Mouse (Mus musculus): ENCODE results near the gene Cnnm4. TPM values are rescaled to one million over a fixed set of nuclear protein-coding genes. Genes with fewer than 3 reads are reported as not detected.

Cnnm4 gene
- polyA plus RNA-seq, 1 experiment from 2014 or later, result 3.2 TPM

- Histone ChIP-seq H3K27me3 (peaks cover 20% of the 10 kb centered on the region), H3K36me3 (no peaks in the 10 kb centered on the region), H3K4me2 (peak overlapping the region; percentile 95), H3K4me3 (replicated peaks) (peak overlapping the region; percentile 67), H3K9ac (peak overlapping the region; percentile 35; the same call in 1 of the 2 replicates), H3K9me3 (replicated peaks) (no peaks in the 10 kb centered on the region), H3K27ac (no peak overlapping the region), H3K4me1 (replicated peaks) (peaks cover 71% of the 10 kb centered on the region)
- DNase-seq, result no peak
- WGBS (ENCODE audit: insufficient replicate concordance), result 50% methylated on average over 10 of the region's 10 CpGs
- no peak for ATAC-seq (ENCODE audit: low read depth)
Measured at GRCm38 (mm10) chr1:36473211-36473780, 1.9 kb downstream of the Cnnm4 start.

GRCm38 (mm10) chr1:36474646-36475045 is 3.2 kb downstream of the Cnnm4 start:
- 55% methylated on average over 3 of the region's 3 CpGs for WGBS (ENCODE audit: insufficient replicate concordance)
- Histone ChIP-seq H3K9me3 (replicated peaks) (no peaks in the 10 kb centered on the region), H3K4me1 (replicated peaks) (peaks cover 78% of the 10 kb centered on the region), H3K4me2 (peak overlapping the region; percentile 95), H3K4me3 (replicated peaks) (no peak overlapping the region), H3K36me3 (no peaks in the 10 kb centered on the region), H3K9ac (no peak overlapping the region), H3K27ac (no peak overlapping the region), H3K27me3 (peaks cover 20% of the 10 kb centered on the region)
- no peak for DNase-seq
- ATAC-seq (ENCODE audit: low read depth), result no peak

- H3K27ac ChIP-seq, result no peak overlapping the region
- H3K36me3 ChIP-seq, result no peaks in the 10 kb centered on the region
- H3K4me2 ChIP-seq, result peak overlapping the region; percentile 29
- no peak overlapping the region for H3K9ac ChIP-seq
- DNase-seq (no peak), ATAC-seq (ENCODE audit: low read depth) (no peak)
- H3K27me3 ChIP-seq, result peaks cover 20% of the 10 kb centered on the region
- WGBS (ENCODE audit: insufficient replicate concordance), result 44% methylated on average over 8 of the region's 8 CpGs
- no peak overlapping the region for H3K4me3 ChIP-seq (replicated peaks)
- no peaks in the 10 kb centered on the region for H3K9me3 ChIP-seq (replicated peaks)
- peaks cover 69% of the 10 kb centered on the region for H3K4me1 ChIP-seq (replicated peaks)
Measured at GRCm38 (mm10) chr1:36475480-36476110, 4.2 kb downstream of the Cnnm4 start.

- Histone ChIP-seq H3K27ac (no peak overlapping the region), H3K4me3 (replicated peaks) (no peak overlapping the region)
Measured at GRCm38 (mm10) chr1:36476426-36476825, 5.0 kb downstream of the Cnnm4 start.

GRCm38 (mm10) chr1:36478343-36478795 is 6.9 kb downstream of the Cnnm4 start:
- Histone ChIP-seq H3K27ac (no peak overlapping the region), H3K27me3 (peaks cover 5% of the 10 kb centered on the region), H3K36me3 (no peaks in the 10 kb centered on the region), H3K9ac (no peak overlapping the region), H3K4me2 (no peak overlapping the region), H3K4me3 (replicated peaks) (no peak overlapping the region), H3K4me1 (replicated peaks) (peaks cover 57% of the 10 kb centered on the region), H3K9me3 (replicated peaks) (no peaks in the 10 kb centered on the region)
- ATAC-seq (ENCODE audit: low read depth) (no peak), DNase-seq (no peak)
- 69% methylated on average over 2 of the region's 2 CpGs for WGBS (ENCODE audit: insufficient replicate concordance)

More at GRCm38 (mm10) chr1:36476426-36476825, 5.0 kb downstream of the Cnnm4 start:
- Histone ChIP-seq H3K4me2 (no peak overlapping the region), H3K4me1 (replicated peaks) (peaks cover 65% of the 10 kb centered on the region), H3K9me3 (replicated peaks) (no peaks in the 10 kb centered on the region), H3K27me3 (peaks cover 20% of the 10 kb centered on the region), H3K9ac (no peak overlapping the region), H3K36me3 (no peaks in the 10 kb centered on the region)
- no peak for ATAC-seq (ENCODE audit: low read depth)
- 61% methylated on average over 7 of the region's 7 CpGs for WGBS (ENCODE audit: insufficient replicate concordance)
- DNase-seq, result no peak

GRCm38 (mm10) chr1:36479903-36480899 is 8.8 kb downstream of the Cnnm4 start:
- Histone ChIP-seq H3K27me3 (no peaks in the 10 kb centered on the region), H3K9me3 (replicated peaks) (no peaks in the 10 kb centered on the region), H3K4me3 (replicated peaks) (no peak overlapping the region), H3K9ac (no peak overlapping the region), H3K4me1 (replicated peaks) (peaks cover 45% of the 10 kb centered on the region), H3K4me2 (no peak overlapping the region), H3K27ac (no peak overlapping the region), H3K36me3 (no peaks in the 10 kb centered on the region)
- WGBS (ENCODE audit: insufficient replicate concordance), result 80% methylated on average over 12 of the region's 12 CpGs
- ATAC-seq (ENCODE audit: low read depth) (no peak), DNase-seq (no peak)

- Histone ChIP-seq H3K27ac (no peak overlapping the region), H3K36me3 (no peaks in the 10 kb centered on the region), H3K27me3 (no peaks in the 10 kb centered on the region), H3K9me3 (replicated peaks) (no peaks in the 10 kb centered on the region), H3K9ac (no peak overlapping the region), H3K4me3 (replicated peaks) (no peak overlapping the region), H3K4me1 (replicated peaks) (peaks cover 17% of the 10 kb centered on the region; the same call in 1 of the 2 replicates), H3K4me2 (no peak overlapping the region)
- no peak for ATAC-seq (ENCODE audit: low read depth)
- no peak for DNase-seq
- WGBS (ENCODE audit: insufficient replicate concordance), result 62% methylated on average over 4 of the region's 4 CpGs
Measured at GRCm38 (mm10) chr1:36483825-36484224, 12.4 kb downstream of the Cnnm4 start.

GRCm38 (mm10) chr1:36485080-36485479 is 13.7 kb downstream of the Cnnm4 start:
- peaks cover 16% of the 10 kb centered on the region; the same call in 1 of the 2 replicates for H3K4me1 ChIP-seq (replicated peaks)
- no peak for ATAC-seq (ENCODE audit: low read depth)
- H3K9me3 ChIP-seq (replicated peaks), result no peaks in the 10 kb centered on the region
- DNase-seq, result no peak
- H3K9ac ChIP-seq, result no peak overlapping the region
- WGBS (ENCODE audit: insufficient replicate concordance), result 68% methylated on average over 7 of the region's 7 CpGs
- H3K4me3 ChIP-seq (replicated peaks), result no peak overlapping the region
- no peak overlapping the region for H3K27ac ChIP-seq
- H3K27me3 ChIP-seq, result no peaks in the 10 kb centered on the region
- no peak overlapping the region for H3K4me2 ChIP-seq
- no peaks in the 10 kb centered on the region for H3K36me3 ChIP-seq

GRCm38 (mm10) chr1:36487111-36487510 is 15.7 kb downstream of the Cnnm4 start:
- H3K27ac ChIP-seq, result no peak overlapping the region
- H3K4me2 ChIP-seq, result no peak overlapping the region
- peaks cover 9% of the 10 kb centered on the region; the same call in 1 of the 2 replicates for H3K4me1 ChIP-seq (replicated peaks)
- 77% methylated on average over 9 of the region's 9 CpGs for WGBS (ENCODE audit: insufficient replicate concordance)
- no peaks in the 10 kb centered on the region for H3K9me3 ChIP-seq (replicated peaks)
- ATAC-seq (ENCODE audit: low read depth) (no peak), DNase-seq (no peak)
- H3K27me3 ChIP-seq, result no peaks in the 10 kb centered on the region
- no peak overlapping the region for H3K9ac ChIP-seq
- H3K36me3 ChIP-seq, result no peaks in the 10 kb centered on the region
- H3K4me3 ChIP-seq (replicated peaks), result no peak overlapping the region

- DNase-seq (no peak), ATAC-seq (ENCODE audit: low read depth) (no peak)
- H3K4me2 ChIP-seq, result no peak overlapping the region
- no peaks in the 10 kb centered on the region; the same call in 1 of the 2 replicates for H3K4me1 ChIP-seq (replicated peaks)
- H3K36me3 ChIP-seq, result no peaks in the 10 kb centered on the region
- H3K9me3 ChIP-seq (replicated peaks), result no peaks in the 10 kb centered on the region
- no peak overlapping the region for H3K4me3 ChIP-seq (replicated peaks)
- 68% methylated on average over 6 of the region's 6 CpGs for WGBS (ENCODE audit: insufficient replicate concordance)
- no peak overlapping the region for H3K9ac ChIP-seq
- no peak overlapping the region for H3K27ac ChIP-seq
- H3K27me3 ChIP-seq, result no peaks in the 10 kb centered on the region
Measured at GRCm38 (mm10) chr1:36489661-36490060, 18.2 kb downstream of the Cnnm4 start.
